Mouse (Mus musculus) intestine, postnatal 0 days (tissue): ENCODE measurements around the gene Dcaf17. TPM values are rescaled to one million over a fixed set of nuclear protein-coding genes. Genes with fewer than 3 reads are reported as not detected.

ENCODE experiments used
- ATAC-seq: fragments of 200-750 bp; cut with Nextera tagmentation; 2 replicates; pipeline ENCODE4 v1.8.0; 2017; ENCODE audit warnings: mild to moderate bottlenecking, moderate TSS enrichment, moderate library complexity
- H3K27ac ChIP-seq: fragments of 300-500 bp; sonication (generic); 2 replicates; pipeline ENCODE4 v1.5.1; 2014; ENCODE audit warnings: mild to moderate bottlenecking, low read depth, low read length, moderate library complexity
- H3K27me3 ChIP-seq: fragments of 300-500 bp; sonication (generic); replicated peaks from 2 replicates; pipeline ENCODE4 v1.6.1; 2014; ENCODE audit warnings: low read length, mixed read lengths; ENCODE audit not compliant: control insufficient read depth, insufficient read depth
- H3K36me3 ChIP-seq: fragments of 300-500 bp; sonication (generic); 2 replicates; pipeline ENCODE4 v1.6.1; 2014; ENCODE audit warnings: mild to moderate bottlenecking, moderate library complexity; ENCODE audit not compliant: control insufficient read depth, insufficient read depth
- H3K4me1 ChIP-seq: fragments of 300-500 bp; sonication (generic); replicated peaks from 2 replicates; pipeline ENCODE4 v1.6.1; 2014; ENCODE audit warnings: antibody characterized with exemption, low read length, mixed read lengths; ENCODE audit not compliant: control insufficient read depth, insufficient read depth
- H3K4me2 ChIP-seq: fragments of 300-500 bp; sonication (generic); replicated peaks from 2 replicates; pipeline ENCODE4 v1.6.1; 2014; ENCODE audit warnings: low read depth, mild to moderate bottlenecking, moderate library complexity
- H3K4me3 ChIP-seq: fragments of 300-500 bp; sonication (generic); 2 replicates; pipeline ENCODE4 v1.5.1; 2014; ENCODE audit warnings: low read depth, low read length
- H3K9ac ChIP-seq: fragments of 300-500 bp; sonication (generic); 2 replicates; pipeline ENCODE4 v1.6.1; 2014; ENCODE audit warnings: mild to moderate bottlenecking, low read depth, low read length
- H3K9me3 ChIP-seq: fragments of 300-500 bp; sonication (generic); 2 replicates; pipeline ENCODE4 v1.6.1; 2016; ENCODE audit warnings: mixed run types; ENCODE audit not compliant: control insufficient read depth
- CTCF ChIP-seq: sonication (generic); IDR thresholded peaks from 2 replicates; pipeline ENCODE4 v1.5.1; 2016; ENCODE audit warnings: low read depth, mild to moderate bottlenecking, control low read depth, antibody characterized with exemption, moderate library complexity
- WGBS: fragments of 180-500 bp; shearing (Covaris S2); extraction: QIAGEN DNeasy Blood & Tissue Kit; methylation state at CpG from one replicate; pipeline ENCODE4 v1.1.7; 2014; 5-methylcytosine and 5-hydroxymethylcytosine counted together
- polyA plus RNA-seq: library from polyadenylated mRNA; unstranded; fragments of >200 nt; fragmentation: Nextera tagmentation; extraction: Ambion mirVana; gene quantifications from 2 replicates; pipeline ENCODE4 v1.2.1, GENCODE M21; 2015

Dcaf17 gene
- polyA plus RNA-seq, 1 experiment from 2014 or later = 17.4 TPM

GRCm38 (mm10) chr2:71022991-71023390, 32.1 kb upstream of the Dcaf17 start:
- TF ChIP-seq CTCF = no peak
- Histone ChIP-seq H3K27me3 (no peaks in the 10 kb centered on the region), H3K4me3 (no peak overlapping the region), H3K27ac (no peak overlapping the region), H3K4me2 (no peak overlapping the region), H3K9ac (no peak overlapping the region), H3K36me3 (no peaks in the 10 kb centered on the region), H3K9me3 (no peaks in the 10 kb centered on the region), H3K4me1 (no peaks in the 10 kb centered on the region; the same call in 1 of the 2 replicates)
- ATAC-seq = no peak
- 96% methylated on average over 6 of the region's 6 CpGs for WGBS

GRCm38 (mm10) chr2:71023986-71024385, 31.1 kb upstream of the Dcaf17 start:
- WGBS = 89% methylated on average over 6 of the region's 6 CpGs
- Histone ChIP-seq H3K9ac (no peak overlapping the region), H3K27me3 (no peaks in the 10 kb centered on the region), H3K27ac (no peak overlapping the region), H3K4me1 (no peaks in the 10 kb centered on the region; the same call in 1 of the 2 replicates), H3K4me2 (no peak overlapping the region), H3K9me3 (no peaks in the 10 kb centered on the region), H3K36me3 (no peaks in the 10 kb centered on the region), H3K4me3 (no peak overlapping the region)
- no peak for TF ChIP-seq CTCF
- ATAC-seq = no peak

DNA sequence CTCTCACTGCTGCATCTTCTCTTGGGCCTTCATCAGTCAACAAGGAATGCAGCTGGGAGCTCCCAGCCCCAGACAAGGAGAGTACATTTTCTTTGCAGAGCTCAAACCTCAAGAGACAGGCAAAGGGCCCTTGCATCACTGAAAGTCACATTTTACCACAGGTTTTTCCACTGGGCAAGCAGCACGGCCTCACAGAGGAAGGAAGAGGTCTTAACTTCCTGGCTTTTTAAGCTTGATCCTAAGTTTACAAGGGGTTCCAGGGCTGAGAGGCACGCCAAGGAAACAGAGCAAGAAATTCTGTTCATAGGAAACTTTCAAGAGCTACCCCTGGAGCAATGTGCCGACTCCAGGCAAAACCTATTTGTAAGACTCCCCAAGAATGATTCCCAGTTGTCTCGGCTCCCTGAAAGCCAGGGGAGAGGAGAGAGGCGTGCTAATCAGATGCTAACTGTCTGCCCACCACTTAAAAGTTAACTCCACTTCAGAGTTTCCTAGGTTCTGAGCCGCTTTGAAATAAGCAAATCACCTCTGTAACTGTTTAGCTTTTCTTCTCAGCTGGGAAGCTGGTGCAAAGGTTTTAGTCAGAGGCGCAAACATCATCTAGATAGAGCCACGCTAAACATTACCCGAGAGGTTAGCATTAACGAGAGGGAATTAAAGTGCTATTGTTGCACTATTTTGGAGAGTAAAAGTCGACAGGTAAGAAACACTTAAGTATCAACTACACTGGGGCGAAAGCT, 29.4 kb upstream of the Dcaf17 start:
- Histone ChIP-seq H3K9me3 (no peaks in the 10 kb centered on the region), H3K36me3 (no peaks in the 10 kb centered on the region), H3K4me1 (no peaks in the 10 kb centered on the region; the same call in 1 of the 2 replicates), H3K27me3 (no peaks in the 10 kb centered on the region), H3K27ac (no peak overlapping the region), H3K4me3 (no peak overlapping the region), H3K9ac (no peak overlapping the region), H3K4me2 (no peak overlapping the region)
- TF ChIP-seq CTCF = no peak
- WGBS = 38% methylated on average over 12 of the region's 12 CpGs
- no peak for ATAC-seq

DNA sequence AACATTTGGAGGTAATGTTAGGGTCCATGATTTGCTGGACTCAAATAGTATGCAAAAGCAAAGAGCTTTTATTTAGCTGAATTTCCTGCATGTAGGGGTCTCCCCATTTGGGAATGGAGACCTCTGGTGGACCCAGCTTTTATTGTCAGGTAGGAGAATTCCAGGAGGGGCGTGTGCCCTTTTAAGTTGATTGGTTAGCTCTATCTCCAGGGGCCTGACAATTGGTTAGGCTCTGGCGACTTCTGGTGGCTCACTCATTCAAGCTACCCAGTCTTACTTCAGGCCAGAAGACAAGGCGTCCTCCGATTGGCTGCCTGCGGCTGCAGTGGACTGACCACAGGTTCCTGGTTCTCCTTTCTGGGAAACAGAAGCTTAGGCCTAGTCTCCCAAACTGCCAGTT, 28.3 kb upstream of the Dcaf17 start:
- Histone ChIP-seq H3K4me1 (no peaks in the 10 kb centered on the region; the same call in 1 of the 2 replicates), H3K4me2 (no peak overlapping the region), H3K36me3 (no peaks in the 10 kb centered on the region), H3K4me3 (no peak overlapping the region), H3K27ac (no peak overlapping the region), H3K9ac (no peak overlapping the region), H3K9me3 (no peaks in the 10 kb centered on the region), H3K27me3 (no peaks in the 10 kb centered on the region)
- ATAC-seq = no peak
- WGBS = 44% methylated on average over 5 of the region's 5 CpGs
- TF ChIP-seq CTCF = peak; percentile 45; the same call in 1 of the 2 replicates

GRCm38 (mm10) chr2:71027631-71028030, 27.5 kb upstream of the Dcaf17 start:
- Histone ChIP-seq H3K9me3 (no peaks in the 10 kb centered on the region), H3K4me2 (no peak overlapping the region), H3K4me3 (no peak overlapping the region), H3K27ac (no peak overlapping the region), H3K9ac (no peak overlapping the region), H3K4me1 (no peaks in the 10 kb centered on the region; the same call in 1 of the 2 replicates), H3K36me3 (no peaks in the 10 kb centered on the region), H3K27me3 (no peaks in the 10 kb centered on the region)
- ATAC-seq = no peak
- WGBS = 97% methylated on average over 9 of the region's 9 CpGs
- TF ChIP-seq CTCF = no peak

DNA sequence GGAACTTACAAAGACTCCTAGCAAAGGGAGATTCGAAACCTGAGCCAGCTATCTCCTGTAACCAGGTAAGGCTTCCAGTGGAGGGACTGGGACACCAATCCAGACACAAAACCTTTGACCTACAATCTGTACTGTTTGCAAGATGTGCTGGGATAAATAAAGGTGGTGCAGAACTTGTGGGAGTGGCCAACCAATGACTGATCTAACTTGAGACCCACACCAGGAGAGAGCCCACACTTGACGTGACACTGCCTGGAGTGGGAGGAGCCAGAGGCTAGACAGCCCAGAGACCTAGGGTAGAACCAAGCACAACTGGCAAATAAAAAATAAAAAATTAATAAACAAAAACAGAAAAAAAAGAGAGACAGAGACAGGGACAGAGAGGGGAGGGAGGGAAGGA, 24.5 kb upstream of the Dcaf17 start:
- Histone ChIP-seq H3K4me3 (no peak overlapping the region), H3K4me1 (no peaks in the 10 kb centered on the region; the same call in 1 of the 2 replicates), H3K27me3 (no peaks in the 10 kb centered on the region), H3K36me3 (no peaks in the 10 kb centered on the region), H3K27ac (no peak overlapping the region), H3K4me2 (no peak overlapping the region), H3K9ac (no peak overlapping the region), H3K9me3 (no peaks in the 10 kb centered on the region)
- 68% methylated on average over 2 of the region's 2 CpGs for WGBS
- TF ChIP-seq CTCF = no peak
- ATAC-seq = no peak
